Mouse (Mus musculus): ENCODE measurements around the gene Mpp2. TPM values are rescaled to one million over a fixed set of nuclear protein-coding genes. Genes with fewer than 3 reads are reported as not detected.
A peak's percentile ranks its signal among the peaks of the same experiment; 100 is the strongest.

Mpp2 gene
- polyA plus RNA-seq, 1 experiment from 2014 or later, result 10.8 TPM

GRCm38 (mm10) chr11:102102485-102103258 is 14.4 kb upstream of the Mpp2 start:
- no peaks in the 10 kb centered on the region for H3K36me3 ChIP-seq (ENCODE audit: control insufficient read depth, insufficient read depth, low read length)
- no peak overlapping the region for H3K4me3 ChIP-seq (ENCODE audit: low read depth, low read length)
- H3K4me2 ChIP-seq, result no peak overlapping the region
- H3K27me3 ChIP-seq (ENCODE audit: control insufficient read depth, insufficient read depth, low read length), result peaks cover 28% of the 10 kb centered on the region
- H3K9ac ChIP-seq (ENCODE audit: low read length), result no peak overlapping the region
- peaks cover 5% of the 10 kb centered on the region for H3K4me1 ChIP-seq (ENCODE audit: control insufficient read depth, insufficient read depth, low read length)
- WGBS, result 20% methylated on average over 17 of the region's 17 CpGs
- peak; percentile 97 for DNase-seq (ENCODE audit: low spot score, missing footprints)
- H3K27ac ChIP-seq (ENCODE audit: low read depth, low read length), result no peak overlapping the region
- ATAC-seq (ENCODE audit: low FRiP score), result no peak
- H3K9me3 ChIP-seq (ENCODE audit: control insufficient read depth, low read length), result no peaks in the 10 kb centered on the region

- H3K27ac ChIP-seq (ENCODE audit: low read depth, low read length), result no peak within 1 kb of the TSS
- H3K36me3 ChIP-seq (ENCODE audit: control insufficient read depth, insufficient read depth, low read length), result no peaks in the 10 kb centered on the region
- peaks cover 13% of the 10 kb centered on the region for H3K27me3 ChIP-seq (ENCODE audit: control insufficient read depth, insufficient read depth, low read length)
- DNase-seq (ENCODE audit: low spot score, missing footprints) (no peak), ATAC-seq (ENCODE audit: low FRiP score) (no peak)
- H3K4me1 ChIP-seq (ENCODE audit: control insufficient read depth, insufficient read depth, low read length), result peaks cover 5% of the 10 kb centered on the region; the same call in 1 of the 2 replicates
- WGBS, result 82% methylated on average over 4 of the region's 4 CpGs
- no peak within 1 kb of the TSS for H3K9ac ChIP-seq (ENCODE audit: low read length)
- H3K4me2 ChIP-seq, result no peak within 1 kb of the TSS
- no peaks in the 10 kb centered on the region for H3K9me3 ChIP-seq (ENCODE audit: control insufficient read depth, low read length)
- H3K4me3 ChIP-seq (ENCODE audit: low read depth, low read length), result no peak within 1 kb of the TSS
These were observed 12.9 kb upstream of the Mpp2 start, which contains the start of gene Ppy for GRCm38 (mm10) chr11:102101219-102101618. TSS of gene Ppy (minus strand) at chr11:102101319.

GRCm38 (mm10) chr11:102096887-102097391 is 8.6 kb upstream of the Mpp2 start:
- H3K9me3 ChIP-seq (ENCODE audit: control insufficient read depth, low read length), result no peaks in the 10 kb centered on the region
- H3K27ac ChIP-seq (ENCODE audit: low read depth, low read length), result no peak overlapping the region
- WGBS, result 9% methylated on average over 16 of the region's 18 CpGs
- peak overlapping the region; percentile 42 for H3K4me2 ChIP-seq
- ATAC-seq (ENCODE audit: low FRiP score), result peak; percentile 93
- 0 out of 2 replicates have a peak overlapping the region, but pooled peaks have one; percentile 10 for H3K9ac ChIP-seq (ENCODE audit: low read length)
- H3K4me1 ChIP-seq (ENCODE audit: control insufficient read depth, insufficient read depth, low read length), result peaks cover 2% of the 10 kb centered on the region; the same call in 1 of the 2 replicates
- no peaks in the 10 kb centered on the region for H3K27me3 ChIP-seq (ENCODE audit: control insufficient read depth, insufficient read depth, low read length)
- H3K4me3 ChIP-seq (ENCODE audit: low read depth, low read length), result peak overlapping the region; percentile 6; the same call in 1 of the 2 replicates
- H3K36me3 ChIP-seq (ENCODE audit: control insufficient read depth, insufficient read depth, low read length), result no peaks in the 10 kb centered on the region
- DNase-seq (ENCODE audit: low spot score, missing footprints), result peak; percentile 99

- H3K9me3 ChIP-seq (ENCODE audit: control insufficient read depth, low read length), result no peaks in the 10 kb centered on the region
- H3K4me1 ChIP-seq (ENCODE audit: control insufficient read depth, insufficient read depth, low read length), result peaks cover 2% of the 10 kb centered on the region; the same call in 1 of the 2 replicates
- H3K27ac ChIP-seq (ENCODE audit: low read depth, low read length), result no peak overlapping the region
- peak overlapping the region; percentile 42 for H3K4me2 ChIP-seq
- H3K27me3 ChIP-seq (ENCODE audit: control insufficient read depth, insufficient read depth, low read length), result no peaks in the 10 kb centered on the region
- H3K4me3 ChIP-seq (ENCODE audit: low read depth, low read length), result no peak overlapping the region
- WGBS, result 71% methylated on average over 5 of the region's 5 CpGs
- no peak overlapping the region for H3K9ac ChIP-seq (ENCODE audit: low read length)
- no peaks in the 10 kb centered on the region for H3K36me3 ChIP-seq (ENCODE audit: control insufficient read depth, insufficient read depth, low read length)
- peak; percentile 22; the same call in 1 of the 2 replicates for ATAC-seq (ENCODE audit: low FRiP score)
- DNase-seq (ENCODE audit: low spot score, missing footprints), result no peak
These were observed 8.1 kb upstream of the Mpp2 start for GRCm38 (mm10) chr11:102096446-102096845.

GRCm38 (mm10) chr11:102095676-102096075 is 7.4 kb upstream of the Mpp2 start:
- peaks cover 2% of the 10 kb centered on the region; the same call in 1 of the 2 replicates for H3K4me1 ChIP-seq (ENCODE audit: control insufficient read depth, insufficient read depth, low read length)
- WGBS, result 82% methylated on average over 3 of the region's 3 CpGs

GRCm38 (mm10) chr11:102089088-102089808 is 933 bp upstream of the Mpp2 start:
- Histone ChIP-seq H3K9me3 (ENCODE audit: control insufficient read depth, low read length) (no peaks in the 10 kb centered on the region), H3K4me1 (ENCODE audit: control insufficient read depth, insufficient read depth, low read length) (peaks cover 18% of the 10 kb centered on the region), H3K27me3 (ENCODE audit: control insufficient read depth, insufficient read depth, low read length) (no peaks in the 10 kb centered on the region), H3K4me3 (ENCODE audit: low read depth, low read length) (peak overlapping the region; percentile 48), H3K4me2 (peak overlapping the region; percentile 78), H3K36me3 (ENCODE audit: control insufficient read depth, insufficient read depth, low read length) (no peaks in the 10 kb centered on the region), H3K27ac (ENCODE audit: low read depth, low read length) (peak overlapping the region; percentile 77), H3K9ac (ENCODE audit: low read length) (peak overlapping the region; percentile 74)
- 2% methylated on average over 20 of the region's 20 CpGs for WGBS
- ATAC-seq (ENCODE audit: low FRiP score) (peak; percentile 49), DNase-seq (ENCODE audit: low spot score, missing footprints) (peak; percentile 100)

More at GRCm38 (mm10) chr11:102095676-102096075, 7.4 kb upstream of the Mpp2 start:
- DNase-seq (ENCODE audit: low spot score, missing footprints) (no peak), ATAC-seq (ENCODE audit: low FRiP score) (no peak)
- no peak overlapping the region for H3K9ac ChIP-seq (ENCODE audit: low read length)
- no peaks in the 10 kb centered on the region for H3K27me3 ChIP-seq (ENCODE audit: control insufficient read depth, insufficient read depth, low read length)
- no peak overlapping the region for H3K4me2 ChIP-seq
- H3K4me3 ChIP-seq (ENCODE audit: low read depth, low read length), result no peak overlapping the region
- no peaks in the 10 kb centered on the region for H3K36me3 ChIP-seq (ENCODE audit: control insufficient read depth, insufficient read depth, low read length)
- H3K9me3 ChIP-seq (ENCODE audit: control insufficient read depth, low read length), result no peaks in the 10 kb centered on the region
- no peak overlapping the region for H3K27ac ChIP-seq (ENCODE audit: low read depth, low read length)

- peak overlapping the region; percentile 78 for H3K4me2 ChIP-seq
- peak overlapping the region; percentile 74 for H3K9ac ChIP-seq (ENCODE audit: low read length)
- H3K9me3 ChIP-seq (ENCODE audit: control insufficient read depth, low read length), result no peaks in the 10 kb centered on the region
- peaks cover 30% of the 10 kb centered on the region for H3K4me1 ChIP-seq (ENCODE audit: control insufficient read depth, insufficient read depth, low read length)
- no peaks in the 10 kb centered on the region for H3K27me3 ChIP-seq (ENCODE audit: control insufficient read depth, insufficient read depth, low read length)
- H3K4me3 ChIP-seq (ENCODE audit: low read depth, low read length), result peak overlapping the region; percentile 48
- peak; percentile 85 for ATAC-seq (ENCODE audit: low FRiP score)
- DNase-seq (ENCODE audit: low spot score, missing footprints), result peak; percentile 99
- H3K36me3 ChIP-seq (ENCODE audit: control insufficient read depth, insufficient read depth, low read length), result no peaks in the 10 kb centered on the region
- H3K27ac ChIP-seq (ENCODE audit: low read depth, low read length), result peak overlapping the region; percentile 72
- under 1% methylated on average over 39 of the region's 39 CpGs for WGBS
These were observed 1.1 kb downstream of the Mpp2 start for GRCm38 (mm10) chr11:102087081-102087751.

- H3K9ac ChIP-seq (ENCODE audit: low read length), result peak overlapping the region; percentile 74
- peak overlapping the region; percentile 72; the same call in 1 of the 2 replicates for H3K27ac ChIP-seq (ENCODE audit: low read depth, low read length)
- no peak for ATAC-seq (ENCODE audit: low FRiP score)
- H3K27me3 ChIP-seq (ENCODE audit: control insufficient read depth, insufficient read depth, low read length), result no peaks in the 10 kb centered on the region
- H3K4me2 ChIP-seq, result peak overlapping the region; percentile 78
- H3K36me3 ChIP-seq (ENCODE audit: control insufficient read depth, insufficient read depth, low read length), result no peaks in the 10 kb centered on the region
- WGBS, result 6% methylated on average over 3 of the region's 3 CpGs
- DNase-seq (ENCODE audit: low spot score, missing footprints), result peak; percentile 93
- no peaks in the 10 kb centered on the region for H3K9me3 ChIP-seq (ENCODE audit: control insufficient read depth, low read length)
- peaks cover 36% of the 10 kb centered on the region for H3K4me1 ChIP-seq (ENCODE audit: control insufficient read depth, insufficient read depth, low read length)
- peak overlapping the region; percentile 48; the same call in 1 of the 2 replicates for H3K4me3 ChIP-seq (ENCODE audit: low read depth, low read length)
These were observed 2.0 kb downstream of the Mpp2 start for GRCm38 (mm10) chr11:102086331-102086730.
